Mouse (Mus musculus) ES-Bruce4 (cell line): Measurements from ENCODE around the gene Barhl1. TPM values are rescaled to one million over a fixed set of nuclear protein-coding genes. Genes with fewer than 3 reads are reported as not detected.

Experiments
- H3K27ac ChIP-seq: 2 replicates; pipeline ENCODE4 v1.5.1; 2012; ENCODE audit warnings: low read length, inconsistent platforms; ENCODE audit not compliant: insufficient read depth
- H3K27me3 ChIP-seq: 2 replicates; pipeline ENCODE4 v1.6.1; 2012; ENCODE audit warnings: mild to moderate bottlenecking, low read length, inconsistent platforms; ENCODE audit not compliant: control insufficient read depth, poor library complexity, insufficient read depth, severe bottlenecking
- H3K36me3 ChIP-seq: 2 replicates; pipeline ENCODE4 v1.6.1; 2012; ENCODE audit warnings: inconsistent platforms, mild to moderate bottlenecking, low read length, moderate library complexity; ENCODE audit not compliant: control insufficient read depth, poor library complexity, insufficient read depth, severe bottlenecking
- H3K4me1 ChIP-seq: one replicate; pipeline ENCODE4 v1.8.1; 2011; ENCODE audit warnings: low read length; ENCODE audit not compliant: control insufficient read depth, insufficient read depth
- H3K4me3 ChIP-seq: 2 replicates; pipeline ENCODE4 v1.5.1; 2011; ENCODE audit warnings: low read depth, mild to moderate bottlenecking, low read length
- H3K9ac ChIP-seq: 2 replicates; pipeline ENCODE4 v1.6.1; 2012; ENCODE audit warnings: low read depth, mild to moderate bottlenecking, inconsistent platforms; ENCODE audit not compliant: poor library complexity, severe bottlenecking
- H3K9me3 ChIP-seq: replicated peaks from 2 replicates; pipeline ENCODE4 v1.6.1; 2012; ENCODE audit warnings: mild to moderate bottlenecking, low read length, inconsistent platforms; ENCODE audit not compliant: control insufficient read depth, poor library complexity, insufficient read depth, severe bottlenecking
- CTCF ChIP-seq: IDR thresholded peaks from one replicate; pipeline ENCODE4 v1.8.1; 2011; ENCODE audit warnings: low read depth, low read length
- EP300 ChIP-seq: IDR thresholded peaks from 2 replicates; pipeline ENCODE4 v1.6.1; 2011; ENCODE audit warnings: low read depth, low read length; ENCODE audit not compliant: insufficient read depth
- POLR2A ChIP-seq: IDR thresholded peaks from one replicate; pipeline ENCODE4 v1.8.1; 2011; ENCODE audit warnings: low read length; ENCODE audit not compliant: insufficient read depth
- polyA plus RNA-seq: library from polyadenylated mRNA; stranded (reverse); fragments of >200 nt; gene quantifications from 2 replicates; pipeline ENCODE4 v1.2.4, GENCODE M21; 2011; ENCODE audit warnings: low read depth; ENCODE audit not compliant: missing spikeins, insufficient read depth, insufficient read length

Gene Barhl1
- polyA plus RNA-seq, 1 experiment, result not detected

DNA sequence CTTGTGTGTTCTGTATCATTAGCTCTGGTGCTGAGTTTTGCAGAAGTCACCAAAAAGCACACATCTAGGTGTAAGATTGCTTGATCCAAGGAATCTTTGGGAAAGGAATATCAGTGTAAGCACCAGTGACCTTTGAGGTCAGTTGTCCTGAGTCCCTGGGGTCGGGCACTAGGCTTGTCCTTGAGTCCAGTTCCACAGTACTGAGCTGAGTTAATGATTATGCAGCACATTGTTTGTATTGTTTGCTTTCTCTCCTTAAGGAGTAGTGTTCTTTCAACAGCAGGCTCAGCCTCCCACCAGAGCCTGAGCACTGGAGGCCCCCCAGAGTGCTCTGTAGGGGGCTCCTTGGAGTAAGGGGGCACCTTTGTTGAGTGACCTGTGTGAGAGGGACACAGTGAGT lies 23.7 kb downstream of the Barhl1 start:
- Histone ChIP-seq H3K4me1 (no peaks in the 10 kb centered on the region), H3K4me3 (no peak overlapping the region), H3K27ac (no peak overlapping the region), H3K9me3 (no peaks in the 10 kb centered on the region), H3K36me3 (peaks cover 29% of the 10 kb centered on the region), H3K27me3 (no peaks in the 10 kb centered on the region), H3K9ac (no peak overlapping the region)
- no peak for TF ChIP-seq POLR2A
- TF ChIP-seq CTCF, result no peak
- no peak for TF ChIP-seq EP300

DNA sequence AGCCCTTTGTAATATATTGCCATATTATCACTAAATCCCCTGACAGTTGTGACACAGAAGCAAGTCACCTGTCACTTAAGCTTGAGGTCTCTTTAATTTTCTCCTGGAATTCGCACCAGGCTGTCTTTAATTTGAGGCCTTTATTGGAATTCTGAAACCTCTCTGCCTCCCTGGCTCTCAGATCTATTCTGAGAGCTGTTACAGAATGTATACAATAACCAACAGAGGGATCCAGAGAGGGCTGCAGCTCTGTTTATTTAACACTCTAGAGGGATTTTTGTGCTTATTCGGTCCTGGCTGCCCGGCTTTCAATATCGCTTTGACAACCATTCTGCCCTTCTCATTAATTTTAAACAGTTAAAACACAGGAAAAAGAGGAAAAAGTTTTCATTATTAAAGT lies 31.6 kb downstream of the Barhl1 start:
- no peak overlapping the region for H3K27ac ChIP-seq
- H3K4me1 ChIP-seq, result no peaks in the 10 kb centered on the region
- peaks cover 29% of the 10 kb centered on the region for H3K36me3 ChIP-seq
- no peaks in the 10 kb centered on the region for H3K27me3 ChIP-seq
- H3K9ac ChIP-seq, result no peak overlapping the region
- TF ChIP-seq EP300 (no peak), CTCF (no peak), POLR2A (no peak)
- H3K4me3 ChIP-seq, result no peak overlapping the region
- H3K9me3 ChIP-seq, result no peaks in the 10 kb centered on the region

DNA sequence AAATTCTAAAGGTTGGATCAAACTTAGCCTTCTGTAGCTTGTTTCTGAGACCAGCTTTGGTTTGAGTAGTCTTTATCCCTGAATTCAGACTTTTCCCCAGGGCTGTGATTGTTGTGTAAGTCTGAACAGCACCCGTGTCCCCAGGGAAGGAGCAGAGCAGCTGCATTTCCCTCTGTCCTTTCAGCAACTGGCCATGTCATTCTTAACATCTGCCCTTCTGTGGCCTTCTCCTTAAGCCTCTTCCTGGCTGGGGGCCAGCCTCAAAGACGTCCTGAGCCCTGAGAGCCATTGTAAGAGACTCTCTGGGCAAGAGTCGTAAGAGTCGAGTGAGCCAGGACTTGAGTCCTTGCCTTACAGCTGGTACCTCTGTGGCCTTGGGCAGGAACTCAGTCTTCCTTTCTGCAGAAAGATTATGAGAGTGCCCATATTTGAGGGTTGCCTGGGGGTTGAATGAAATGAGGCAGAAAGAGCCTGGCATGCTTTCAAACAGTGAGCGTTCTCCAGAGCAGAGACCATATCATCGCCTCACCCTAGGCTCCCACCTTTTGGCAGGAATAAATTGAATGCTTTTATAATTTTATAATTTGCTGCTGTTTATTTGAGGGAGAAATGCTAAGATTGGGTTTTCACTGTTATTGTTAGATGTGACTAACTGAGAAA lies 33.5 kb downstream of the Barhl1 start:
- no peak overlapping the region for H3K9ac ChIP-seq
- no peaks in the 10 kb centered on the region for H3K4me1 ChIP-seq
- no peak overlapping the region for H3K4me3 ChIP-seq
- H3K27me3 ChIP-seq, result no peaks in the 10 kb centered on the region
- H3K36me3 ChIP-seq, result peaks cover 16% of the 10 kb centered on the region
- no peak overlapping the region for H3K27ac ChIP-seq
- no peaks in the 10 kb centered on the region for H3K9me3 ChIP-seq
- TF ChIP-seq POLR2A, result no peak
- no peak for TF ChIP-seq CTCF
- no peak for TF ChIP-seq EP300

DNA sequence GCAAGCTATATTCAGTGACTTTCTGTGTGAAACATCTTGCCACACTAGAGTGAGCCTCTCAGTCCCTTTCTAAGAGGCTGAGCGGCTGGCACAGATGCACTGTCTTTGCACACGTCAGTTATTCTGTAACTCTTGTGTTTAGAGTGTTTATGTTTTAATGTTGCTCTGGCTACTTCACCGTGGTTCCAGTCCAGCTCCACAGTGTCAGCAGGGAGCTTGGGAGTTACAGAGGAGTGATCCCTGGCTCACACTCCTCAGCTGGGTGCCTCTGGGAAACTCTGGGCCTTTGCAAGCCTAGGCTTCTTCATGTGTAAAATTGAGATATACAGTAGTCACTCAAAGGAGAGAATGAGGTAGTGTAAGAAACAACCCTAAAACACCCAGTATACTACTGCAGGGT lies 34.4 kb downstream of the Barhl1 start:
- H3K36me3 ChIP-seq, result peaks cover 20% of the 10 kb centered on the region
- no peak overlapping the region for H3K4me3 ChIP-seq
- H3K27me3 ChIP-seq, result no peaks in the 10 kb centered on the region
- no peak overlapping the region for H3K9ac ChIP-seq
- no peaks in the 10 kb centered on the region for H3K4me1 ChIP-seq
- no peak overlapping the region for H3K27ac ChIP-seq
- TF ChIP-seq CTCF, result no peak
- no peaks in the 10 kb centered on the region for H3K9me3 ChIP-seq

DNA sequence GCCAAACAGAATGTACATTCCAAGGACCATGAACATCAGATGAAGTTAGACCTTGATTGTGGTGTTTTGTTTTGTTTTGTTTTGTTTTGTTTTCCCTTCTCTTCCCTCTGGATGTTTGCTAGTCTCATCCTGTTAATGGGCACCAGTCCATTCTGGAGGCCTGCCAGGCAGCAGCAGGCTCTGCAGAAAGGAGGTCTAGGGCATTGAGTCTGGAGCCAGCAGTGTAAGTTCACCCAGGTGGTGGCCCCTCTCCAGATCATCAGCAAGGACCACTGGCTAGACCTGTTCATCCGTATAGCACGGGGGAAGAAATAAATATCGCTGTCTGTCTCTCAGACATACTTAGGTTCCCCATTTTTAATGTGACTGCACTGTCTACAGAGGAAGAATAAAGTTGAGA lies 35.2 kb downstream of the Barhl1 start:
- Histone ChIP-seq H3K36me3 (peaks cover 21% of the 10 kb centered on the region), H3K4me1 (no peaks in the 10 kb centered on the region), H3K9ac (no peak overlapping the region), H3K27me3 (no peaks in the 10 kb centered on the region), H3K4me3 (no peak overlapping the region), H3K27ac (no peak overlapping the region), H3K9me3 (no peaks in the 10 kb centered on the region)
- TF ChIP-seq EP300 (no peak), CTCF (no peak), POLR2A (no peak)

DNA sequence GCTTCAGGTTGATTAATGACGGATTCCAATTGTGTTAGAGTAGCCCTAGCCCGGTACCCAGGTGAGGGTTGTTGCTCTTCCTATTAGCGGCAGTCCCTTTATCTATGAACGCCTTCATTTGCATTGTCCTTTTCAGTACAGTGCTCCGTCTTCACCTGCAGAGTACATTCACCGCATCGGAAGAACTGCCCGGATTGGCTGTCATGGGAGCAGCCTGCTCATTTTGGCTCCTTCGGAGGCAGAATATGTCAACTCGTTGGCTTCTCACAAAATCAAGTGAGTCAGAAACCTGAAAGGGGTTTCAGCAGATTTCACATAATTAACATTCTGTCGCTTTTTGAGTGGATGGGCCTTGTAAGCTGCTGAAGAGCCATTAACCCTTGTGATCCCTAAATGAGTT lies 40.9 kb downstream of the Barhl1 start:
- no peak overlapping the region for H3K4me3 ChIP-seq
- H3K36me3 ChIP-seq, result peaks cover 27% of the 10 kb centered on the region
- no peak overlapping the region for H3K9ac ChIP-seq
- no peak for TF ChIP-seq POLR2A
- TF ChIP-seq EP300, result no peak
- no peak for TF ChIP-seq CTCF
- H3K9me3 ChIP-seq, result no peaks in the 10 kb centered on the region
- no peaks in the 10 kb centered on the region for H3K4me1 ChIP-seq
- no peak overlapping the region for H3K27ac ChIP-seq
- no peaks in the 10 kb centered on the region for H3K27me3 ChIP-seq
